Mouse (Mus musculus) lung, adult 18-20 months (tissue): ENCODE measurements at regions not wholly inside any gene's neighbourhood (a gene's known extent, or its start where the extent isn't known, plus 50 kb on each side); places are given as distances from the start of the nearest gene placed in this dataset.
"Not testable (repeated sequence)": the region's sequence is repeated elsewhere in the genome, so short reads cannot be mapped to it uniquely, and the experiment has no call there.

ENCODE experiments used
- DNase-seq, 2 experiments: peaks; one replicate each; pipeline ENCODE4 v3.0.0; 2022; ENCODE audit warnings: mixed read lengths in 2 of 2

DNA sequence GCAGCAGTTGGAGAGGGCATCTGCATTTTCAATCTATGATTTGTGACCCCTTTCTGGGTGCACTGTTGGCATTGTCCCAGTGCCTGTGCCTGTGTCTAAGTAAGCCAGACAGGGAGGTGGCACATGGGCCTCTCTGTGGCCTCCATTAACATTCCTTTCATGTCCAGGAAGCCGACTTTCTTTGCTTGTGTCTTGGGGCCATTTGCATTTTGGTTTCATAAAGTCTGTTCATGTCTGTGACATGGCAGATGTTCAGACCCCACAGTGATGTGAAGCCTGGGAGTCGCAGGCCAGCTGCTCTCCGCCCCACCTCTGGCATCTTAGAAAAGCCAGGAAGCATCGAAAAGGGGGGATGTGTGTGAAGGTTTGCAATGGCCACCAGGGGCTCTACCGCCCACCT, 153.1 kb downstream of the Kif26a start:
- DNase-seq = no peak

DNA sequence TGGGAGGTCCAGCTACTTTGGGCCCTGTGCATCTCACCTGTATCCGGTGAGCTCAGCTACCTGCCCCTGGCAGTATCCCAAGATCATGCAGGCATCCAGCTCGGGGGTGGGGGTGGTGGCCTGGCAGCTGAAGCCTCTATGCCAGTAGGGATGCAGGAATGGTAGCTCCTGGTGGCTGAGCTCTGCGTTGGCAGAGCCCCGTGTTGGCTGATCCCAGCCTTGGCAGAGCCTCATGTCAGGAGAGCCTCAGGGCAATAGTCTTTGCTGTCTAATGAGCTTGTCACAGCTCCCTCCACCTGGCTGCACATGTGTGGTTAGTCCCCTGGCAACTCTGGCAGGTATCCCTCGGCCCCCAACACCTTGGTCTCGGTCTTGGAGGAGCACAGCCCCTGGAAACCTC, 153.6 kb downstream of the Kif26a start:
- DNase-seq = no peak

DNA sequence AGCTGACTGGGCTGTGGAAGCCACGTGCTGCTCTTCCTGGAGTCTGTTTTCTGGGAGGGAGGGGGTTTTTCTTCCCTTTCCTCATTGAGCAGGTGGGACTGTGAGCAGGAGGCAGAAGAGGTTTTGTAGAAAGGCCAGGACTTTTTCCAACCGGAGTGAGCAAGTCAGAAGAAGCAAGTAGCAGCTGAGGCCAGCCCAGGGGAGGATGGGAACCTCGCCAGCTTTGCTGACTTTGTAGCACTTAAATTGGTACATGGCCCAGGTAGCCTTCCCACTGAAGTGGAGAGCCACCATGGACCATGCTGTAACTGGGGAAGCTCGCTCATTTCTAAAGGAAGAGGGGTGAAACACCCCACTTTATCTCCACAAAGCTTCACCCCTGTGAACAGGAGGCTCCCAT, 154.1 kb downstream of the Kif26a start:
- no peak for DNase-seq

DNA sequence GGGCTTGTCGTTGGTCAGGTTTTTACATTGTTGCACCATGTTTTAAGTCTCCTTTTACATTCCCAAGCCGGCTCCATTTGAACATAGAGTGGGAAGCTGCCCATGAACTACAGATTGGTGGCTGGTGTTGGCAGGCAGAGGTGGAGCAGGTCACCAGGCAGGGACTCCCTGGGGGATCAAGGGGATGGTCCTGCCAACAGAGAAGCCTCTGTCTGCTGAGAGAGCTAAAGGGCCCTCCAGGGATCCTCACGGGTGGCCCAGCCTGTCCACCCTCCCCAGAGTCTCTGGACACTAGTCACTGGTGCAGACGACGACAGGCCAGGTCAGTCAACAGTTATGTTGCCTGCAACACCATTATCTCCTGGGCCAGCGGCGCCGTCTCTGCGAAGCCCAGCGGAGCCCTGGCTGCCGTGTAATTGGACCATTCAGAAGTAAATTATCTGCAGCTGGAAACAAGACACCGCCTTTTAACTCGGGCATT, 155.4 kb downstream of the Kif26a start:
- DNase-seq = no peak

DNA sequence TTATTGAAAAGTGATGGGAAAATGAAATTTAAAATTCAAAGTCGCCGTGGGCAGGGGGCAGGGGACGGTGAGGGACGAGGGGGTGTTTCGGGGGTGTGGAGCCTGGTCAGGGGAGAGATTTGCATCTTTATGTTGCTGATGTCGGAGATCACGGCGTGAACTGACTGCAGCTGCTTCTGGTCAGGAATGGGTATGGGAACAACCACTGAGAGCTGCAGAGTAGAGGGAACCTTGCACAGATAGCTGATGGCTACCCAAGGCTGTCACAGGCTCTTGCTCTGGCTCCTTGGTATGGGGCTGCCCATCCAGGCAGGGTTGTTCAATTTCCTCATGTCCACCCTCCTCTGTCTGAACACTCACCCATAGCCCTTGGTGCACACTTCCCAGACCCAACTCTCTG, 155.9 kb downstream of the Kif26a start:
- no peak for DNase-seq

DNA sequence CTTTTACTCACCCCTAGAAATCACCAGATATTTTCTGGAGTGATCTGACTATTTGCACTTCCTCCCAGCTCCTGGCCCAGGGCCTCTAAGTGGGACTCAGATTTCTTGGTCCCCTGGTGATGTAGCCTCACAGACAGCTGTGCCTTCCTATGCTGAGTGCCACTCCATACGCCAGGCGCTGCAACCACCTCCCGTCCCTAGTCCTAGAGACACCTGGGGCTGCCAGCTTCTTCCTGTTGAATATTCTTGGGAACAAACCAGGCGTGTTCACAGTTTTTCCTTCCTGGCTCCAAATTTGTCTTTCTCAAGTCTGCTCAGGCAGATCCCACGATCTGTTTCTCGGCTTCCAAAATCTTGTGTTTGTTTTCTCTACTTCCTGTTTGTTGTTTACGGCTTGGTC, 160.2 kb downstream of the Kif26a start:
- DNase-seq = no peak

DNA sequence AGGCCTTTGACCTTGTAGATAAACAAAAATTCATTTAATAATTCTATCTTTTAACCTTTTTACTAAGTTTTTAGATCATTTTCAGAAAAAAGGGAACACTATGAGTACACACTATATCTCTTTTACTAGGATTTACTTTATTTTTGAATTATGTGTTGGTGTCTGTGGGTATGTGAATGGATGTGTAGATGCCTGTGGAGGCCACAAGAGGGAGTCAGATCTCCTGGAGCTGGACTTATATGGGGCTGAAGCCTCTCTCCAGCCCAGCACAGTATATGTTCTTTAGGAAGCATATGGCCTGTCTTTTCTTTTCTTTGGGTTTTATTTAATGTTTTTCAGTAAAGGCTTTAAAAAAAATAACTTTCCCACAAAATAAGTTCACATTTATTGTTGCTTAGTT, 162.0 kb downstream of the Kif26a start:
- DNase-seq = no peak

DNA sequence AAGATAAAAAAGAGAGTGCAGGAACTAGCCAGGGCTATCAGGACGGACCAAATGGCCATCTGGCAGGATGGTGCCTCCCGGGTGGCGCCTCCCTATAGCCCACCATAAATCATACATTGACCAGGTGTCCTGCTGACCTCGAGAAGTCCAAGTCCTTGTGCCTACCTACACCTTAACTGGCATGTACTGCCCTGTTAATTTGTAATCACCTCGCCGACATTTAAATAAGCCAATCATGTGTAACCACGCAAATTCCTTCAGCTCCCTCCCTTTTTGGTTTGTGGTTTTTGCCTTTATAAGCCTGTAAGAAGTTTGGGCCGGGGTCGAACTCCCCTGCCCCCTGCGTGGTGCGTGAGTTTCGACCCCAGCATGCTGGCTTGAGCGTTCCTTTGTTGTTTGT, 163.1 kb downstream of the Kif26a start:
- not testable (repeated sequence) for DNase-seq

DNA sequence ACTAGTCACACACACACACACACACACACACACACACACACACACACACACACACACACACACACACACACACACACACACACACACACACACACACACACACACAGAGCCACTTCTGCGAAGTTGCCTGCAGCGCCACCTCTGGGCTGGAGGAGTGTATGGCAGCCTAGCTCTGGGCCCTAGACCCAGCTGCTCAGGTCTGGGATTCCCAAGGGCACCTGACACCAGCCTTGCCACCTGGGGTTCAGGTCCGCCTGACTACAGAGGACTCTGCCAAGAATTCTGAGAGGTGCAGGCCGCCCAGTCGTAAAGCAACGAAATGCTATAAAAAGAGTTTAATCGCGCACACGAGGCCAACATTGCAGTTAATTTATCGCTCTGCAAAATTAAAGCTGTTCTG, 163.8 kb downstream of the Kif26a start:
- DNase-seq = no peak

DNA sequence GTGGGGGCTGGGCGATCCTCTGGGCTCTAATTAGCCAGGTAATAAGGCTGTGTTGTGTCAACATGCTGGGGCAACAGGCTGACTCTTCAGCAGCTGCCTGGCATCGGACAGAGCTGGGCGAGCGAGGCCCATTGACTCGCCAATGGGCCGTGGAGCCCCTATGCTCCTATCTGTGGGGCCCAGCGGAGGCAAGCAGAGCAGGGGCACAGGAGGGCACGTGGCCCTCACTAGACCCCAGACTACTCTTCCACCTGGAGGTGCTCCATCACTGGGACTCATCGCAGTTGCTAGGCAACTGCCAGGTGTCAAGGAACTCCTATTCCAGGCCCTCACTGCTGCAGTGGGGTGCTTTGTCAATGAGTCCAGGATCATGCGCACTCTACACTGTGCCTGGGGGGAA, 164.7 kb downstream of the Kif26a start:
- DNase-seq = no peak

DNA sequence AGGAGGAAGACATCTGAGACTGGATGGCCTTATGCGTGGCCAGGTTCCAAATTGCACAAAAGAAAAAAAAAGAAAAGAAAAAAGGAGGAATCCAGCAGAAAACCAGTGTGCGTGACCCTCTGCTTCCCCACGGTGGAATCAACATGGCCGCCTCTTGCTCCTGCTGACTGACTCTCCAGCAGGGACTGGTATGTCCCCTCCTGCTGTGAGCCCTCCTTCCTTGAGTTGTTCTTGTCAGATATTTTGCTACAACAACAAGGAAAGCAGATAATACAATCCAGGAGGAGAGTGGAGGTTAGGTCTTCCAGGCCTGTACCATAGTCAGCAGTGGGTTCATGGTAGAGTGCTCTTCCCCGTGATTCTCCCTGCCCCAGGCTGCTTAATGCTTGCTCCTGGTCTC, 168.8 kb downstream of the Kif26a start:
- no peak for DNase-seq

DNA sequence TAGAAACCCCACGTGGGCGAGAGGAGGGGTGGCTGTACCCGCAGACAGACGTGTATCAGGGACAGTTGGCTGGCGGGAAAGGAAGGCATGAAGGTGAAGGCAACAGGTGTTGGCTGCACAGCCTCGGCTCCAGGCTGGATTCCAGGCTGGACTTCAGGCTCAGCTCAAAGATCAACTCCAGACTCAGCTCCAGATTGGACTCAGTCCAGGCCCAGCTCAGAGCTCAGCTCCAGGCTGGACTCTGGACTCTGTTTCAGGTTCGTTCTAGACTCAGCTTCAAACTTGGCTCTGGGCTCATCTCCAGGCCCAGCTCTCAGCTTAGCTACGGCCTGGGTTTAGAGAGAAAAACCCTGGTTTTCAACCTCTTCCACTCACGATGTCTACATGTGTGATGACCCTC, 171.2 kb downstream of the Kif26a start:
- no peak for DNase-seq

DNA sequence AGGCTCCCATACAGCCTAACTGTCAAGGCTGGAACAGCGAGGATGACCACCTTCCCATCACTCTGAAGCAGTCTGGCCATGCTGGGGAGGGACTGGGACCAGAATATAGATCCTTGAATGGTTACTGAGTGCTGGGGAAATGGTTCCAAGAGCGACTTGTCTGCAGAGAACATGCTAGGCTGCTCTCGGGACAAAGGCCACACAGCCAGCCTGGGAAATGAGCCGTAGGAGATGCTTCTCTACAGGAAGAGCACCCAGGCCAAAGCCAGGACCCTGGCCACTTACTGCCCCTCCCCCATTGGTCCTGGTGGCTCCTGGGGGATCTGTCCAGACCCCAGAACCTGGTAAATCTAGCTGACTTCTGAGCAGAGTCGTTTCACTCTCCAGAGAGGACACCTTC, 170.8 kb upstream of the A530016L24Rik start:
- no peak for DNase-seq

DNA sequence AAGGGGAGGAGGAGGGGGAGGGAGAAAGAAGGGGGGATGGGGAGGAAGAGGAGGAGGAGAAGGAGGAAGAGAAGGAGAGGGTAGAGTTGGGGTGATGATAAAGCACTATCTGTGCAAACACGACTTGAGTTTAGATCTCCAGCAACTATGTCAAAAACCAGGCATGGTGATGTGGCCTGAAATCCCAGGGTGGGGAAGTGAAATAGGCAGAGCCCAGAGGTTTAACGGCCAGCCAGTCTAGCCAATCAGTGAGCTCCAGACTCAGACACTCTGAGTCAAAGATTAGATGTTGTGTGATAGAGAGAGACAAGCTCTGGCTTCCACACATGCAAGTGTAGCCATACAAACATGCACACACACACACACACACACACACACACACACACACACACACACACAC, 167.1 kb upstream of the A530016L24Rik start:
- no peak for DNase-seq

DNA sequence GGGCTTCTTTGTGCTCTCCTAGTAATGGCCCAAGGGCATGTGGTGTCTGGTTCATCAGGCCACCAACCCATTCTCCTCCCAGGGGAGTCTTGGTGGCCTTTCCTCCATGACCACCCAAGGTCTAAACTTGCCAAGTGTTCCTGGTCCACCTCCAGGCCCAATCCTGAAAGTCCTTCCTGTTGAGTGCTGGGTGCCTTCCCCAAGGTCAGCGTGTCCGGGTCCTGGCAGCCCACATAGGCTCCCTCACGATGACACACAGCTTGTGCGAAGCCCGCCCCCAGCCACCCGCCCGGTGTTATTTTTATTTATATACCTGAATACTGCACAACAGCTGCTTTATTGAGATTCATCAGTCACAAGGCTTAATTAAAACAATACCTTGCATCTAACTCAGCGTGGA, 161.8 kb upstream of the A530016L24Rik start:
- DNase-seq = no peak

DNA sequence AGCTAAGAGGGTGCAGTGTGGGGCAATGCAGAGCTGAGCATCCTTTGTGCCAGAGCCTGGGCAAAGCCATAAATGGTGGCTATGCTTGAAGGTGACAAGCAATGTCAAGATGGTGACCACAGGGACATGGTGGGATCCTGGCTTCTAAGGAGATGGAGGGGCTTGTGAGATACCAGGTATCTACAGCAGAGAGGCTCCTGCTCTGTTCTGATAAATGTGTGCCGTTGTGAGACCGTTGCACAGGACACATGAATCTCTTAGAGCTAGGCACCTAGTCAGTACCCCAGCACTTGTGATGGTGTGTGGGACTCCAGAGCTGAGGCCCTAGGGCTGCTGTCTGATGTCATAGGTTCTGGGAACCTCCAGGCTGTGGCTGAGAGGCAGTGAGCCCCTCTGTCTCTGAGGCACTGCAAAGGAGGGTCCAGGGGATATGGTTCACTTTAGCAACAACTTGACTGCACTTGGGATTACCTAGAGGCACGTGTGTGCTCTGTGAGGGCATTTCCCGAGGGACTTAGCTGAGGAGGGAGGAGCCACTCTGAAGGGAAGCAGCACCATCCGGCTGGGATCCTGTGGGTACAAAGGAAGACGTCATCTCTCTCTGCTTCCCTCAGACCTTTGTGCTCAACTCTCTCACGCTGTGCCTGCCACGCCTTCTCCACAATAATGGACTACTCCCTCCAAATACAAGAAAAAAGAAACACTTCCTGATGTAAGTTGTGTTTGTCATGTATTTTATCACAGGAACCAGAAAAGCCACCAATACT, 160.3 kb upstream of the A530016L24Rik start:
- no peak for DNase-seq

DNA sequence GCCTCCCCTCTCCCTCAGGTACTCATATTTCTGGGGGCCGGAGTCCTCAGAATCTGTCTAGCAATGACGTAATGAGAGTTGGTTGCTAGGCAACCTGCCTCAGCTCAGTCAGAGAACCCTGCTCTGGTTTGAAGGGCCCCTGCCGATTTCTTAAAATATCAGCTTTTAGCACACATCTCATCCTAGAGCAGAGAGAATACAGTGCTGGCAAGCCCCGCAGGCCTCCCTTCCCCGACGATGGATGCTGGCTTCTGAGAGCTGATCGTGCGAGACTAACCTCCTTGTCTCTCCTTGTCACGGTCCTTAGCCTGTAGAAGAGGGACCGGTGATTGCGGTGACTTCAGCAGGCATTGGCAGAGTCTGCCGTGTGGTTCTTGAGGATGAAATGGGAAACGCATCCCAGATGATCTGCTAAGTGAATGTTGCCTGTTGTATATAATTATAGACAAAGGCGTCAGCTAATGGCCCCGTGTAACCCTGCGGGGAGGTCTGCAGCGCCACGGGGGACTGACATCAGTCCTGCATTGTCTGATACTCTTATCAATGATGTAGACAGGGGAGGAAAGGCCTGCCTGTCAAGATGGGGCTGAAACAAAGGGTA, 159.4 kb upstream of the A530016L24Rik start:
- no peak for DNase-seq

DNA sequence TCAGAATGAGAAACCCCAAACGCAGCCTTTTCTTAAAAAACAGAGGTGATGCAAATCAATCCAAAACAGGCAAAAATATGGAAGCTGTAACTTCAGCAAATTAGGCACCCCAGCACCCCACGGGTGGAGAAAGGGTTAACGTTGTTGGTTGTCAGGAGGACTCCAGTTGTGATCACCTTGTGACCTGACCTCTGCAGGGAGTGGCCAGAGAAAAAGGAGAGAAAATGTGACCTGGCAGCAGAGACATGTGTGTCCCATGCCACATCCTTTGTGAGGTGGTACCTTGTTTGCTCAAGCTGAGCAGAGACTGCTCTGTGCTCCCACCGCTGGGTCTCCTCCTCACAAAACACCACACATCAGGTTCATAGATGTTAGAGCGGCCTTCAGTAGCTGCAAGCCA, 158.7 kb upstream of the A530016L24Rik start:
- DNase-seq = no peak

DNA sequence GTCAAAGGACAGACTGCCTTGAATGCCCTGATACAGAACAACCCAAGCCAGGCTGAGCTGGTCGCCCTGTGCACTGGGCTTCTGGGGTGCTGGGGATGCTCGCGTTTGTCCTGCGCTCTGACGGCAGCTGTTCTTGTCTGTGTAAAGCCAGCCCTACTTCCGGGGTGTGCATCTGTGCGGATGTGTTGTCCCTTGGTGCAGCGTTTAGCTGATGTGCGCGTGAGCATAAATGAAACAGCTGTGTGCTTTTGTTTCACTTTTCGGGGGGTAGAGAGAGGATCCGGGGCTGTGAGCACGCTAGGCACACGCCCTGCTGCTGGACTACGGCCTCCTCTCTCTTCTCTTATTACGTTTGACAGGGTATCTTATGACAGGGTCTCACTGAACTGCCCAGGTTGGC, 158.2 kb upstream of the A530016L24Rik start:
- DNase-seq = no peak

DNA sequence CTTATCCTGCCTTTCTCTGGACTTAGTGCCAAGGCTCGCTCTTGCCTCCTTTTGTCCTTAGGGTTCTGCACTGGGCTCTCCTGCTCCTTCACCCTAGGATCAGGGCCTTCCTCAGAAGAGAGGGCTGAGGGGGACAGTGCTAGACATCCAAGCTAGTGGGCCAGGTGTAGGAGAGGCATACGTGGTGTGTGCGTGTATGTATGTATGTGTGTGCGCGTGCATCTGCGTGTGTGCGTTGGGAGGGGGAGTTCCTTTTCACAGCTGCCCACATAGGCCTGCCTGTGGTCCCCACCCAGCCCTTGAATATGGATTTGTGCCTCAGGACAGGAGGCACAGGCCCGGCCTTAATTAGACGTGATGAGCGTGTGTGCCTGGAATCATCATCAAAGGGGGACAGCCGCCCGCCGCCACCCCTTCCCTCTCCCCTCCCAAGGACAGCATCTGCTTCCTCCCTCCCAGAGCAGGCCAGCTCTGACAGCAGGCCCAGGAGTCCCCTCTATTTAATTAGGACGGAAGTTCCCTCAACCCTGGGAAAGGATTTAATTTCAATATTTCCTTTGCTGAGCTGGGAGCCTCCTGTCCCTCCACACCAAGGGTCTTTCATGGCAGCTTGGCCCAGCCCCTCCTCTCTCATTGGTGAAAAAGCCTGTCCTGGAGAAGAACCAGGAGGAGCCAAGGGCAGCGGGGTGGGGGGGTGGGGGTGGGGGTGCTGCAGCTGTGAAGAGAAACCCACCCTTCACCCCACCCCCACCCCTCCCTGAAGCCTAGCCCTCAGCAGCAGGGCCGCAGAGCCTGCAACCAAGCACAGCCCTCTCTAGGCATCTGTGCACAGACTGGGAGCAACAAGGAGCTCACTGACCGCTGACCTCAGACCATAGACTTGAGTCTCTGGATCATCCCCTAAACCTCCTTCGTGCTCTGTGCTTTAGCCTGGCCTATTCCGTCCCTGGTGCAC, 155.8 kb upstream of the A530016L24Rik start:
- DNase-seq = no peak

DNA sequence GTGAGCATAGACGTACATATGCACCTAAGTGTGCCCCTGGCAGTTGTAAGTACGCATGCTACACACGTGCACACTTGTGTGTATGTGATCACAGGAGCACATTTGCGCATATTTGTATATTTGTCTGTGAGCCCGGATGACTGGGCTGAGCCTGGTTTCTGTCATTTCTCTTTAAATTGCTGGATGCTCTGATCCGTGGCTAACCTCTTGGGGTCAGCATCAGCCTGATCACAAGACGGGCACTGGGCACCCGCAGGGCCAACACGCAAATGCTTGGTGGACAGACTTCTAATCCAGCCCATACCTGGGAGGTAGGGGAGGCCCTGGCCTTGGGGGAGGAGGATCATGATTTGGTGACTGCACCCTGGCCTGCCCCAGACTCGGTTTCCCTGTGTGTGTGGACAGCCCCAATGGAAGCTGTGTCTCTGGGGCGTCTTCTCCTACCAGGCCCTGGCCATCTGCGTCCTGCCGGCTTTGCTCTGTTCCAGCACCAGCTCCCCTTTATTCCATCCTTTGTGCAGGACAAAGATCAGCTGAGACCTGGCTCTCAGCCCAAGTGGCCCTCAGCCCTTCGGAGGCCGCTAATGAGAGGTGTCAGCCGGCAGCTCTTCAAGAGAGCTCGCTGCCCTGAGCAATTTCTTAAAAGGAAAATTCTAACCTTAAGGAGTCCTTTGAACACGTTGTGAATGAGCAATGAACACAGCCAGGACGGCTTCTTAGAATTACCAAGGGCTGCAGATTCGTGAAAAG, 155.0 kb upstream of the A530016L24Rik start:
- no peak for DNase-seq

DNA sequence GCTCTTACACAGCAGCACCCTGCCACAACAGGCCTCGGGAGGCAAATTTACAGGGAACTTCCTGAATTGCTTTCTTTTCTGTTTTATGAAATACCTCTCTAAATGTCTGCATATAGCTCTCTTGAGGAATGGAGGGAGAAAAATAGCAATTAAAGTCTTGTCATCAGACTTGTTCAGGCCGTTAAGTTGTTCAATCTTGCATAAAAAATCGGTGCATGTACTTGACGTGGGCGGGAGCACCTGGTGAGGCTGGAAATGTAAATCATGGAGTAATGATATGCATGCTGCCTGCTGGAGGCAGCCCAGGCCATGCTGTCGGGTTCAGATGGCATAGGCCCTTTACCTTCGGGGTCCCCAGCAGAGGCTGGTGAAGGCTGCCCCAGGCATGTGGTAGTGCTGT, 153.6 kb upstream of the A530016L24Rik start:
- DNase-seq = no peak
